Mouse (Mus musculus) Patski (cell line): ENCODE data around the gene Rxrg. TPM values are rescaled to one million over a fixed set of nuclear protein-coding genes. Genes with fewer than 3 reads are reported as not detected.

Experiments used
- ATAC-seq: fragments of 100-300 bp; one replicate; pipeline ENCODE4 v1.8.0; 2021
- CTCF ChIA-PET: fragments of 350-600 bp; sonication (Branson Sonifier 250); formaldehyde crosslinking; loops from one replicate; lab custom pipeline; 2022; ENCODE audit warnings: inconsistent platforms; lab: Charles Lee
- POLR2A ChIA-PET: fragments of 350-600 bp; sonication (Branson Sonifier 250); formaldehyde crosslinking; loops from one replicate; lab custom pipeline; 2022; ENCODE audit warnings: antibody characterized with exemption, inconsistent platforms; lab: Charles Lee
- DNase-seq: peaks from one replicate; pipeline ENCODE4 v3.0.0-alpha.2; 2011; ENCODE audit warnings: low read depth, low spot score
- H3K27me3 ChIP-seq: fragments of 371-371 bp; one replicate; pipeline ENCODE4 v1.5.1; 2021
- CTCF ChIP-seq: fragments of 100-300 bp; IDR thresholded peaks from one replicate; pipeline ENCODE4 v1.5.1; 2021
- in situ Hi-C: fragments of 300-500 bp; cut with MboI; formaldehyde crosslinking; loops from 3 replicates; pipeline ENCODE4 v1.11.1; 2018; ENCODE audit warnings: low pct_unique_long_range_greater_than_20kb, mixed read lengths
- polyA plus RNA-seq: library from polyadenylated mRNA; unstranded; gene quantifications from one replicate; pipeline ENCODE4 v1.2.3, GENCODE M21; 2021

Gene Rxrg
- not detected for polyA plus RNA-seq

DNA sequence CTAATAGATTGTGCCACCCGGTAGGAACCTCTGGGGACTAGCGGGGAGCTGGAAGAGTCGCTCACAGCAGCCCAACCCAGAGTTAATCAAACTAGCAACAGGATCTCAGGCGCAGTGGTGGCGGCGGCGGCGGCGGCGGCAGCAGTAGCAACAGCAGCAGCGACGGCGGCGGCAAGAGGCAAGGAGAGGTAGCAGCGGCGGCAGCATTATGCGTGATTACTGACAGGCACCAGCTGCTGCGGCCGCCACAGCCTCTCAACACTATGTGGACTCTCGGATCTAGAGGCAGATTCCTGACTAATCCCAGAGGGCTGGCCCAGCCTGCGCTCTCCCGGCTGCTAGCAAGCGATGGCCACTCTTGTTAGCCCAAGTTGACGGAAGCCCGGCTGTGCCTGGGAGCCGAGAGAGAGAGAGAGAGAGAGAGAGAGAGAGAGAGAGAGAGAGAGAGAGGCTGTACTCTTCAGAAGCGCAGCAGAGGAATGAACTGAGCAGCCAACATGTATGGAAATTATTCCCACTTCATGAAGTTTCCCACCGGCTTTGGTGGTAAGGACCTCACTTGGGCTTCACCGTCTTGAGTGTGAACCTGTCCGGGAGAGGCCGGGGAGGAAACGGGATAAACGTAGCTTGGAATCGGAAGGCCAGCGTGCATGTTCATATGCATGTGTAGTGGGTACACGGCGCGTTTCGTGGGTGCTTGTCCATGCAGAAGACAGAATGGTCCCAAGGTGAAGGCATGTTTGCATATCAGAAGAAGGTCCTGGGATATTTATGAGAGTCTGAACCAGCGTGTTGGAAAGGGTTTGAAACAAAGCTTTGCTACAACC lies at the start of gene Rxrg:
Gene Rxrg, plus strand, starts transcription at position 130 of the 827 bp plus-strand sequence.
- no peak for ATAC-seq
- DNase-seq, result no peak
- no peak for TF ChIP-seq CTCF
- CTCF ChIA-PET, result no interaction called here
- in situ Hi-C loops, result no loop called here
- POLR2A ChIA-PET, result no interaction called here
- H3K27me3 ChIP-seq, result peaks cover 40% of the 10 kb centered on the region

DNA sequence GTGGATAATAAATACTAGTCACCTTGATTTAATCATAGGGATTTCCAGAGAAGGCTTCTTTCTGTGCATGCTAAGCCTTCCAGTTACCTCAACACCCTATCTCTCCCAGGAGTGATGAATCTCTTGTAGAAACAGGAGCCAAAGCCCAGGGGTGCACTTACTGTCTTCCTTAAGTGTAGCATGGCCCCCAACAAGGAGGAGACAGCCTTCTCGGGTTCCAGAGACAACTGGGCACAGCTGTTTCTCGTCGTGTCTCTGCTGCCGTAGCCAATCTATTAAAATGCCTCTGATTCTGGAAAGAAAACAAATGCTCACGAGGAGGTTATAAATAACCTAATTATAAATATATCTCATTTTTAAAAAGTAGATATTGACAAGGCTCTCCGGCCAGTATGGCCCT lies 48.9 kb upstream of the Rxrg start:
- peaks cover 14% of the 10 kb centered on the region for H3K27me3 ChIP-seq
- POLR2A ChIA-PET, result no interaction called here
- DNase-seq (no peak), ATAC-seq (no peak)
- in situ Hi-C loops, result no loop called here
- no peak for TF ChIP-seq CTCF
- CTCF ChIA-PET, result no interaction called here

DNA sequence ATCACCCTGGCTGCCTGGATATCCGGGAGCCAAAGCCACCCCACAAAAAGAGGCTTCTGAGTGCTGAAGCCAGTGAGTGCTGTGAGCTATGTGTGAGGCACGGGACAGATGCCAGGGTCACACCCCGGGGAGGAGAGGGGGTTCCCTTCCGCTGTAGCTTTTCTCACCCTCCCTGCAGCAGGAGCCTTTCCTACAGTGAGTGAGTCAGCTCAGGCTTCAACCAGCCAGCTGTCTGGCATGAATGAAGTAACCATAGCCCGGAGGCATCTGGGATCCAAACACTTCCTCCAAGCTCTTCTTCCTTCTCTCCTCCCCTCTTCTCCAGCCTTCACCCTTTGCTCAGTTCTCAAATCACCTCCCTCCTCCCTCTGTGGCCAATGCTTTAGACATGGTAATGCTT lies 46.6 kb upstream of the Rxrg start:
- CTCF ChIA-PET, result interaction anchor here (1.1 kb wide), 1 partner anchor 11 kb away, joined by 5 read pairs; no protein-coding TSS in a partner anchor
- POLR2A ChIA-PET, result no interaction called here
- ATAC-seq, result no peak
- no peak for TF ChIP-seq CTCF
- in situ Hi-C loops, result no loop called here
- no peak for DNase-seq
- H3K27me3 ChIP-seq, result peaks cover 14% of the 10 kb centered on the region

DNA sequence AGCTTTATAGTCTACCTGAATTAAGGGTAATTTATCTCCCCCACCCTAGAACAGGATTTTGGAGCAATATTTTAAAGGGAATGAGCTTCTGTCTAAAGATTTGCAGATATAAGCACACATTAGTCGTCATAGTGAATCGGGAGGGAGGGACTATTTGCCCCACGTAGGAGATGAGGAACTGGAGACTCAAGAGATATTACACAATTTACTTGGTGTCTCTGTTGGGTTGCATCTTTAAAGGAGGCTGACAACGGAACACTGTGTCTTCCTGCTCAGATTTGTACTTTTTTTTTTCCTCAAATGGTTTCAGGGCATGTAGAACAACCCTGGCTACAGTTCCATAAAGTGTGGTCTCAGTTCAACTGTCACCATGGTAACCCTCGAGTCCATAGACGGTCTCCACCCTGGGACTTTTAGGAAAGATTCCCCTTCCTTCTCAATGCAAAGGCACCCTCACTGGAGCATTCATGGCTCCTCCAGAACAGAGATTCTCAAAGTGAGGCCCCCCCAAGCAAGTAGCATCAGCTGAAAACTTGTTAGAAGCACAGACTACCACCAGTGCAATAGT lies 44.1 kb upstream of the Rxrg start:
- POLR2A ChIA-PET, result no interaction called here
- CTCF ChIA-PET, result no interaction called here
- ATAC-seq, result no peak
- peaks cover 7% of the 10 kb centered on the region for H3K27me3 ChIP-seq
- TF ChIP-seq CTCF, result no peak
- DNase-seq, result no peak
- in situ Hi-C loops, result no loop called here

DNA sequence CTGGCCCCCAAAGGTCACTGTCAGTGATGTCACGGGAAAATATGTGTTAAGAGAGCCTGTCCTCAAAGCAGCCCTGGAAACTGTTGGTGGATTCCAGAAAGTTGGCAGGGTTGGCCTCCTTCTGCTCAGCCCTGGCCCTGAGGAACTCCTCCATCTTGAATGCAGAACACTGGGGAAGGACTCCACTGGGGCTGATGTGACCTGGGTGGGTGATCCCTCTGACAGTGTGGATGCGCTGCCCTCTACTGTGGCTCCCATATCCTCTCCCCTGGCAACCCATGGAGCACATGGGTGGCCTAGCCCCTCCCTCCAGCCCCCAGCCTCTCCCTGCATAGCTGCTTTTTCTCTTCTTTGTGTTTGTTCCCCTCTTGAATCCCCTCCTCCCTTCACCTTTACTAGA lies 31.6 kb upstream of the Rxrg start:
- DNase-seq, result no peak
- in situ Hi-C loops, result no loop called here
- ChIA-PET POLR2A (no interaction called here), CTCF (no interaction called here)
- no peak for TF ChIP-seq CTCF
- peaks cover 24% of the 10 kb centered on the region for H3K27me3 ChIP-seq
- ATAC-seq, result no peak

DNA sequence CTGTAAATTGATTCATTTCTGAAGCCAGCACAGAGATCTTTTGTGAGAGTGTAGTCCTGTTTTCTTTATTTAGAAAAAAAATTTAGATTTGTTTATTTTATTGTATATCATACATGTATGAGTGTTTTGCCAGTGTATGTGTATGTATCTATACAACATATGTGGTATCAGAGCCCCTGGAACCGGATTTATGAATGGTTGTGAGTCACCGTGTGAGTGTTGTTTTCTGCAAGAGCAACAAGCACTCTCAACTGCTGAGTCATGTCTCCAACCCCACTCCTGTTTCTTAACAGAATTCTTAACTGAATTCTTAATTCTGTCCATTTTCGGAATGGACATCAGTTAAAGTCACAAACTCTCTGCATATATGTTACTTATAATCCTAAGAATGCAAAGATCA lies 19.1 kb upstream of the Rxrg start:
- in situ Hi-C loops, result no loop called here
- DNase-seq (no peak), ATAC-seq (no peak)
- POLR2A ChIA-PET, result no interaction called here
- CTCF ChIA-PET, result no interaction called here
- no peak for TF ChIP-seq CTCF
- H3K27me3 ChIP-seq, result peaks cover 34% of the 10 kb centered on the region

DNA sequence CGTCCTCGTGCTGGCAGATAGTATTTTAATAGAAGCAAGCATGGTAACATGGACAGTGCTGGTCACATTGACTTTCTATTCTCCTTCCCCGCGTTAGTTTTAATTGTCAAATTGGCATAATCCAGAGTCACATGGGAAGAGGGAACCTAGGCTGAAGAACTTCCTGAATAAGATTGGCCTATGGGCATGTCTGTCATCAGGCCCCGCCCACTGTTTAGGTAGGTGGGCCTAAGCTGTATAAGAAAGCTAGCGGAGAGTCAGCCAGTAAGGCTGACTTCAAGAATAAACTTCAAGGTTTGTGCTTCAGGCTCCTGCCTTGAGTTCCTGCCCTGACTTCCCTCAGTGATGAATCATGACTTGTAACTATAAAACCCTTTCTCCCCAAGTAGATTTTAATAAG lies 15.0 kb upstream of the Rxrg start:
- no peak for TF ChIP-seq CTCF
- no peak for ATAC-seq
- POLR2A ChIA-PET, result no interaction called here
- CTCF ChIA-PET, result no interaction called here
- H3K27me3 ChIP-seq, result peaks cover 18% of the 10 kb centered on the region
- in situ Hi-C loops, result no loop called here
- DNase-seq, result no peak

DNA sequence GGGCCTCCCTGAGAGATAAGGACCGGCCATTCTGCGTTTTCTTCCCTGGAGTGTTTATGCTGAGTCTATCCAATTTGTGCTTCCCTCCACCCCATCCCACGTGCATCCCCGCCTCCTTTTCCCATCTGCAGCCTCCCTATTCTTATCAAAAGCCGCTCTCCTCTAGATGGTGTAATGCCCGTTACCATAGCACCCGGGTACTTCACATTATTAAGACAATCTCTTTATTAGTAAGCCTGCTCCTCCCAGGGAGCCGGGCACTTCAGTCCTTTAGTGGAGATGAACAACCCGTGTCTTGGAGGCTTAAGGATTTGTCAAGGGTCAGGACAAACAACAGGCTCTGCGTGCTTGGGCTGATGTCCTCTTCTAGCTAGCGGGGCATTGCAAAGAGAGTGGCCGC lies 14.3 kb upstream of the Rxrg start:
- CTCF ChIA-PET, result no interaction called here
- DNase-seq (no peak), ATAC-seq (no peak)
- TF ChIP-seq CTCF, result no peak
- peaks cover 18% of the 10 kb centered on the region for H3K27me3 ChIP-seq
- in situ Hi-C loops, result no loop called here
- POLR2A ChIA-PET, result no interaction called here

DNA sequence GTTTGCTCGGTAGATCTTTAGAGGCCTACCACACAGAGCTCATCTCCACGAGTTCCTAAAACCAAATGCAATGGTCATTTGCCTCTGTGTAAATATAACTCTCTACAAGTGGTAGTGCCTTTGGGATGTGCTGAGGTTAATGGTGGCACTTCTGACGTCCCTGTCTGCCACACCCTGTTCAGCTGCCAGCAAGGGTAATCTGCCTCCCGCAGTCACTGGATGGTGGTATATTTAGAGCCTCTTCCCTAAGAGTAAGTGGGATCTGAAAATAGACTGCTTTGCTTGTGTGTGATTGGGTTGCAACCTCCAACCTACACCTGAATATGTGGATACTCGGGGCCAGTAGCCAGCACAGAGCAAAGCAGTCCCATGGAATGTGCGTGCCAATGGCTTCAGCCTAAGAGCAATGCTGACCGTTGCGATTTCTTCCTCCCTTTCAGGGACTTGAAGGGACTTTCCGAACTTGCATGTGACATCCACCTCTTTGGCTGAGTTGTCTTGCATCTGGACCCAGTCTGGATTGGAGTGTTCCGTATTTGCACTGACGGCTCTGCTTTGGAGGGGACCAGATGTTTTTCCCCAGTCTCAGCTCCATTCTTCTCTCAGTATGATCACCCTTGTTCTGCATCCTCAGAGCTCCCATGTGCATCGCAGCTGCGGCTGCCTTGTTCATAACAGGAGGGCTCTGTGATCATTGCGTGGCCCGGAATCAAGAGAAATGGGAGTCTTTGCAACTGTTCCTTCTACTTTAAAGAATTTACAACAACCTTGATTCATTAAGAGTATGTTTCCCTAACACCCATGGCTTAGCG lies 9.2 kb upstream of the Rxrg start:
- POLR2A ChIA-PET, result no interaction called here
- H3K27me3 ChIP-seq, result peaks cover 5% of the 10 kb centered on the region
- no peak for DNase-seq
- CTCF ChIA-PET, result no interaction called here
- TF ChIP-seq CTCF, result no peak
- in situ Hi-C loops, result no loop called here
- ATAC-seq, result no peak

DNA sequence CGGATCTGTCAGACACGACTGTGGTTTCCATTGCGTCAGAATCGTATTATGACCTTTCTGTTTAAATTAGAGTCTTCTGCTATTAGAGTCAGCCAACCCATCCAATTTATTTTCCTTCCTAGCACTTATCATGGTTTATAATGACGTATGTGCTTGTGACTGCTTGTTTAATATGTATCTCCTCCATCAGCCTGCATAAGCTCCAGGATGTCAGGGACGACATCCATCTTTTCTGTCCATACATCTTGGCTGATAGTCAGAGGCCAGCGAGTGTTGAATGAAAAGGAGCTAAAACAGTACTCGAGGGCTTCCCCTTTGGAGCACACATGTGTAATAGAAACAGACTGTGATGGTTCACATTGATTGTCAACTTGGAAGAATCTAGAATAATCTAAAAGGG lies 6.0 kb upstream of the Rxrg start:
- ChIA-PET CTCF (no interaction called here), POLR2A (no interaction called here)
- ATAC-seq (no peak), DNase-seq (no peak)
- peaks cover 22% of the 10 kb centered on the region for H3K27me3 ChIP-seq
- in situ Hi-C loops, result no loop called here
- TF ChIP-seq CTCF, result no peak

DNA sequence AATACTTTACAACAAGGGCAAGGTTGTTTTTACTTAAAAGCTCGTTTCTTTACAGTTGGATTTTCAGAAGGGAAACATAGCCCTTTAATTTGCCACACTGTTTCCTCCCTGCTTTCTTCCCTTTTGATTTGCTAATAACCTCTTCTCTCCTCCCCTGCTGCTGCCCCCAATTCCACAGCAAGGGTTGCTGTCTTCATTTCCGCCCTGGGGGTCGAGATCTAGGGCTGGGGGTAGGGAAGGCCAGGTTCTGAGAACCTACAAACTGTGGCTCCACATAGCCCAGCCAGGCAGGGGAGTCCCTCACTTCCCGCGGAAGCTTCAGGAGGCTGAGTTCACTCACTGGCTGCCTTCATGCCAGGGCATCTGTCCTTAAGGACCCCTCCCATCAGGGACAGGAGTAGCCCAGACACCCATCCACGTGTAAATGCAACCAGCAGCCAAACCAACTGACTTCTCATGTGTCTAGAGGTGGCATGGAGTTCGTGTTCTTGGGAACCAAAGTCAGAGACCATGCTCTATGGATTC lies 1.1 kb downstream of the Rxrg start:
- POLR2A ChIA-PET, result no interaction called here
- in situ Hi-C loops, result no loop called here
- no peak for TF ChIP-seq CTCF

More for the DNA sequence above, 1.1 kb downstream of the Rxrg start:
- CTCF ChIA-PET, result no interaction called here
- ATAC-seq, result no peak
- H3K27me3 ChIP-seq, result peaks cover 37% of the 10 kb centered on the region
- no peak for DNase-seq
